Mouse (Mus musculus) cerebellum, adult 2 months (tissue): ENCODE results near the gene Cidec. TPM values are rescaled to one million over a fixed set of nuclear protein-coding genes. Genes with fewer than 3 reads are reported as not detected.

ENCODE experiments used
- DNase-seq, 2 experiments: peaks; one replicate each; pipeline ENCODE4 v3.0.0; 2021
- H3K27ac ChIP-seq: fragments of 200-500 bp; 2 replicates; pipeline ENCODE4 v1.5.1; 2012; ENCODE audit warnings: low read length, control low read depth, inconsistent platforms; ENCODE audit not compliant: insufficient read depth
- H3K27me3 ChIP-seq: fragments of 200-500 bp; 2 replicates; pipeline ENCODE4 v1.6.1; 2012; ENCODE audit warnings: inconsistent platforms, mild to moderate bottlenecking, low read length, moderate library complexity; ENCODE audit not compliant: control insufficient read depth, insufficient read depth
- H3K4me1 ChIP-seq: fragments of 200-500 bp; 2 replicates; pipeline ENCODE4 v1.6.1; 2011; ENCODE audit warnings: low read length; ENCODE audit not compliant: control insufficient read depth, insufficient read depth
- H3K4me3 ChIP-seq: fragments of 200-500 bp; replicated peaks from 2 replicates; pipeline ENCODE3; 2011; ENCODE audit warnings: mild to moderate bottlenecking, low read depth, low read length, control low read depth; ENCODE audit not compliant: insufficient read depth
- CTCF ChIP-seq: fragments of 200-500 bp; IDR thresholded peaks from 2 replicates; pipeline ENCODE4 v1.5.1; 2011; ENCODE audit warnings: low read depth, mild to moderate bottlenecking, control low read depth, low read length, moderate library complexity, borderline replicate concordance; ENCODE audit not compliant: insufficient read depth
- POLR2A ChIP-seq: fragments of 200-500 bp; IDR thresholded peaks from 2 replicates; pipeline ENCODE4 v1.6.1; 2011; ENCODE audit warnings: low read length, control low read depth, borderline replicate concordance; ENCODE audit not compliant: insufficient read depth
- WGBS: fragments of 180-500 bp; shearing (Covaris S2); methylation state at CpG from one replicate; pipeline ENCODE4 v1.1.7; 2018; 5-methylcytosine and 5-hydroxymethylcytosine counted together
- polyA plus RNA-seq: library from polyadenylated mRNA; depleted of rRNA; stranded (reverse); fragments of >200 nt; gene quantifications from 2 replicates; pipeline ENCODE4 v1.2.3, GENCODE M21; 2012

The Cidec gene
- polyA plus RNA-seq, 1 experiment = 0.10 TPM

DNA sequence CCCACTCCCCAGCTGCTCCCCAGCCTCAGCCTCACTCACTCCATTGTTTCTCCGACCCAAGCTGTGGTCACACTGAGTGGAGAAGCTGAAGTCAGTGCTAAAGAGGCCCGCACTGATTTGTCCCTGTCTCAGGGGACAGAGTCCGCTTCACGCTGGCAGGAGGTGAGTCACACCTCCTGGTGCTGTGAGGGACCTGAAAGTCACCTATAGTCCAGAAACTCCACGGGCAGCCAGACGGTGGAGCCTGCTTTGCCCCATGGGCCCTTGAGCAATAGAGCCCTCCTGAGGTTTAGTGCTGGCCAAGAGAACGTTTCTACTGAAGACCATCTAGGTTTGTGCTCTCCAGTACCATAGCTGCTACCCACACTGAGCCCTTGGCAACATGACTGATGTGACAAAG is 869 bp downstream of the Cidec start:
- H3K4me1 ChIP-seq = no peaks in the 10 kb centered on the region
- H3K27ac ChIP-seq = no peak overlapping the region
- 68% methylated on average over 7 of the region's 7 CpGs for WGBS
- H3K27me3 ChIP-seq = no peaks in the 10 kb centered on the region
- DNase-seq = no peak
- H3K4me3 ChIP-seq = no peak overlapping the region
- no peak for TF ChIP-seq POLR2A
- TF ChIP-seq CTCF = no peak

GRCm38 (mm10) chr6:113433661-113434060 is 1.9 kb downstream of the Cidec start:
- DNase-seq = no peak
- no peak overlapping the region for H3K4me3 ChIP-seq
- H3K27me3 ChIP-seq = no peaks in the 10 kb centered on the region
- no peak overlapping the region for H3K27ac ChIP-seq
- WGBS = 41% methylated on average over 3 of the region's 3 CpGs
- TF ChIP-seq CTCF (no peak), POLR2A (no peak)
- no peaks in the 10 kb centered on the region for H3K4me1 ChIP-seq

DNA sequence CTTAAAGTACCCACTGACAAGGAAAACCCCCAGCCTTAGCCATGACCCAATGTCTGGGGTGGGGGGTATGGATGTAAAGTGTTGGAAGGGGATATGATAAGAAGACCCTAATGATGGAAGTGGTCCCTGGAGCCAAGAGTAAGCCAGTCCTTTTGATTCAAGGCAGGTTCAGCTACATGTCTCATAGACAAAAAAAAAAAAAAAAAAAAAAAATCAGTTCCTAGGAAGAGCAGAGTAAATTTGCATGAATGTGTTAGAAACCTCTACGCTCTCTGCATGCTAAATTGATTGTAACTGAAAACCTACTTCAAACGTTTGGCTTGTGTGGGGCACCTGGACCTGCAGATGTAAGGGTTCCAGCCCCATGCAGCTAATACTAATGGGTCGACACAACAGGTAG is 3.8 kb downstream of the Cidec start:
- TF ChIP-seq POLR2A = no peak
- no peak for TF ChIP-seq CTCF

GRCm38 (mm10) chr6:113430846-113431245 is 4.7 kb downstream of the Cidec start:
- WGBS = 62% methylated on average over 3 of the region's 3 CpGs
- no peak overlapping the region for H3K4me3 ChIP-seq
- TF ChIP-seq CTCF (no peak), POLR2A (no peak)
- H3K27ac ChIP-seq = no peak overlapping the region
- H3K4me1 ChIP-seq = no peaks in the 10 kb centered on the region
- no peaks in the 10 kb centered on the region for H3K27me3 ChIP-seq
- no peak for DNase-seq

More for the DNA sequence above, 3.8 kb downstream of the Cidec start:
- no peak overlapping the region for H3K4me3 ChIP-seq
- no peak overlapping the region for H3K27ac ChIP-seq
- no peak for DNase-seq
- H3K27me3 ChIP-seq = no peaks in the 10 kb centered on the region
- WGBS = 62% methylated on average over 3 of the region's 3 CpGs
- H3K4me1 ChIP-seq = no peaks in the 10 kb centered on the region

- 73% methylated on average over 3 of the region's 3 CpGs for whole genome bisulfite sequencing
- Histone ChIP-seq H3K27me3 (no peaks in the 10 kb centered on the region), H3K4me1 (no peaks in the 10 kb centered on the region), H3K4me3 (no peak overlapping the region), H3K27ac (no peak overlapping the region)
- no peak for DNase-seq
- TF ChIP-seq CTCF (no peak), POLR2A (no peak)
These were observed 5.6 kb downstream of the Cidec start for GRCm38 (mm10) chr6:113429965-113430364.

GRCm38 (mm10) chr6:113428006-113428405 is 7.6 kb downstream of the Cidec start:
- no peak for DNase-seq
- no peaks in the 10 kb centered on the region for H3K4me1 ChIP-seq

DNA sequence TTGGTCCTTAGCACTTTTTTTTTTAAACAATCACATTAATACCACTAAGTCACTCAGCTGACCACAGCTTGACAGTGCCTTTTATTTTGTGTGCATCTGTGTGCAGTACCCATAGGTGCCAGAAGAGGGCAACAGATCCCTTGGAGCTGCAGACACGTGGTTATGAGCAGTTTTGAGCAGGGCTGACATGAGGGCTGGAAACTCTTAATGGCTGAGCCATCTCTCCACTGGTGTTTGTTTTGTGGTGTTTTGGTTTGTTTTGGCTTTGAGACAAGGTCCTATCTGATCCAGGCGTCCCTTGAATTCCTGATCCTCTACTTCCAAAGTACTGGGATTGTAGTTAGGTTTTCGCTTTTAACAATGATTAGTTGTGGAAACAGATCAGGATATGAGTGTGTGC is 8.2 kb downstream of the Cidec start:
- H3K27me3 ChIP-seq = no peaks in the 10 kb centered on the region
- no peak overlapping the region for H3K4me3 ChIP-seq
- DNase-seq = no peak
- H3K27ac ChIP-seq = no peak overlapping the region
- 64% methylated on average over 3 of the region's 3 CpGs for WGBS
- no peaks in the 10 kb centered on the region for H3K4me1 ChIP-seq
- TF ChIP-seq CTCF = peak; percentile 52; the same call in 1 of the 2 replicates
- TF ChIP-seq POLR2A = no peak

More at GRCm38 (mm10) chr6:113428006-113428405, 7.6 kb downstream of the Cidec start:
- no peak for TF ChIP-seq POLR2A
- TF ChIP-seq CTCF = no peak
- no peak overlapping the region for H3K27ac ChIP-seq
- WGBS = 94% methylated on average over 16 of the region's 16 CpGs
- no peaks in the 10 kb centered on the region for H3K27me3 ChIP-seq
- no peak overlapping the region for H3K4me3 ChIP-seq

GRCm38 (mm10) chr6:113426696-113427095 is 8.9 kb downstream of the Cidec start:
- Histone ChIP-seq H3K4me1 (no peaks in the 10 kb centered on the region), H3K27ac (no peak overlapping the region), H3K4me3 (no peak overlapping the region), H3K27me3 (no peaks in the 10 kb centered on the region)
- WGBS = 87% methylated on average over 4 of the region's 4 CpGs
- no peak for DNase-seq
- TF ChIP-seq CTCF (no peak), POLR2A (no peak)
